Mouse (Mus musculus) embryo, embryonic 11.5 days (tissue): ENCODE measurements around the gene Cenpx.
"Not testable (repeated sequence)": the region's sequence is repeated elsewhere in the genome, so short reads cannot be mapped to it uniquely, and the experiment has no call there.

Source experiments
- DNase-seq: peaks from one replicate; pipeline ENCODE4 v3.0.0-alpha.2; 2012; ENCODE audit warnings: low read depth, low spot score

Cenpx gene

GRCm38 (mm10) chr11:120713580-120714518 lies at the start of gene Cenpx, which contains the start of gene Lrrc45:
Gene Cenpx (minus strand): TSS chr11:120713738.
Gene Lrrc45 (plus strand): TSS chr11:120713925.
- DNase-seq: peak; percentile 98

- not testable (repeated sequence) for DNase-seq
These were observed 49.1 kb upstream of the Cenpx start, which contains the start of gene Hmga1b for GRCm38 (mm10) chr11:120762672-120763041. Gene Hmga1b (plus strand): TSS chr11:120762794.

DNA sequence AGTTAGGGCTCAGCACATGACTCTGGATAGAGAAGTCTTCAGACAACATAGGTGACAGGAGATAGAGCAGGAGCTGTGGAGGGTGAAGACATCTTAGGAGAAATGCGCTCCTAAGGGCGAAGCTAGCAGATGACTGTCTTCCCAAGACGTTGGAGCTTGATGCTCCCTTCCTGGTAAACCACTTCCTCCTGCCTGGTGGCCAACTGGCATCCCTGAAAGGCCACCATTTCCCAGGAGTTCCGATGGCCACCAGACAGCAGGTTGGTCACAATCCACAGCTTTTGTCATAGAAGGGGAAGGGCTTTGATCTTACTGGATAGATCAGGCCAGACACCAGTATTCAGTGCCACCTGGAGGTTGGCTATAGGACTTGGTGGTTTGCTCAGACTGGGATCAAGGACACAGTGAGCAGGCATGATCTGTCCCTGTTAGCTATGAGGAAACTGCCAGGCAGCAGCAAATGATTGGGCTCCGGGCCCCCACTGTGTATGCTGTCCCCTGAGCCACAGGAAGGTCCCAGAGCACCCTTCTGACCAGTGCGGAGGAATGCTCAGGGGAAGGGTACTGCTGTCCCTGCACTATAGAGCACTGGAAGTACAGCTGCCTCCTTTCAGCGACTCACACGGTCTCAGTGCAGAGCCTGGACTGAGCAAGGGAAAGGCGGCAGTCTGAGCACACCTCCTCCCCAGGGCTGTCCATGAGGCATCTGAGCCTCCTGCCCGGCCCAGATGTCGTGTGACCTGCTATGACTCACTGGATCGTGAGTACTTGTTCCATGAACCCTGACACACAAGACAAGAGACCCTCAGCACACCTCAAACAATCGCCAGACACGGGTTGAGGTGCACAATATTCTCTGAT lies 48.5 kb upstream of the Cenpx start:
- no peak for DNase-seq

- no peak for DNase-seq
These were observed 46.7 kb upstream of the Cenpx start for GRCm38 (mm10) chr11:120760236-120760635.

GRCm38 (mm10) chr11:120751606-120752005 lies 38.1 kb upstream of the Cenpx start:
- no peak for DNase-seq

DNA sequence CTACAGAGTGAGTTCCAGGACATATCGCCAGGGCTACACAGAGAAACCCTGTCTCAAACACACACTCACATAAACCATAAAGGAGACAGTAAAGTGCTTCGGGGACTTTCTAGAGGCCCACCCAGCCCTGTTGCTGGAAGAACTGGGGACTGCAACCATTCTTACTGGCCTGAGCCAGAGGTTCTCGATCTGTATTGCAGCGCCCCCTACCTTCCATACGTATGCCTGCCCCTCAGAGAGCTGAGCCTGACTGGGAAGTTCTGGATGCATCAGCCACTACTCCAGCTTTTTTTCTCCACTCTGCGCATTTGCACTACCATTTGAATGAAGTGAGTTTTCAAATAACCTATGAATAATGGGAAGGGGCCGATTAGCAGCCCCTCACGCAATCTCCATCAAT lies 35.9 kb upstream of the Cenpx start:
- DNase-seq: no peak

DNA sequence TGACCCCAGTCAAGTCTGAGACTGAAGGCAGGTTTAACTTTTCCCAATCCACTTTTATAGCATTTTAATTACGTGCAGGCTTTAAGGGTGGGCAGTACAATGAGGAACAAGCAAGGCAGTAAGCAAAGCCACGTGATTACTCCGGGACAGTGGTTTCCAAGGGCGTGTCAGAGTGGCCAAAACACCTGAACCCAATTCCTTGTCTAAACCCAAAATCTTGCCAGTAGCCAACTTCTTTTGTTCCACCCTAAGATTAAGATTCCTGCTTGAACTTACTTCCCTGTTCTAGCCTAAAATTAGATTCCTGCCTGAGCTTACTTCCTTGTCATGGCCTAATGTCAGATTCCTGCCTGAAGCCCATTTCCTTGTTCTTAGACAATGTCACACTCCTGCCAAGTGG lies 34.4 kb upstream of the Cenpx start:
- no peak for DNase-seq

- no peak for DNase-seq
These were observed 30.7 kb upstream of the Cenpx start for GRCm38 (mm10) chr11:120744121-120744701.

DNA sequence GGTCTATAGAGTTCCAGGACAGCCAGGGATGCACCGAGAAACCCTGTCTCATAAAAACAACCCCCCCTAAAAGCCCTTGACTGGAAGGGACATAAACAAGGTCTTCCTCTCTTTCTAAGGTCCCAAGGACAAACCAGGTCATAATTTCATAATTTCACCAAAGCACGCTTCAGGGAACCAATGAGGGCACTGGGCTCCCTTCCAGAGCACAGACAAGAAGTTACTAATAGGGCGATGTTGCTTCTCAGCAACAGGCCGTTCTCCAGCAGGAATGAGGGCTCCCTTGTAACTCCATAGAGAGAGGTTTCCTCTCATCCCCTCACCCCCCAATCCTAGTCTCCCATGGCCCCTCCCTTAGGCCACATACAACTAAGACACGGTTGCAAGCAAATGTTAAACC lies 27.4 kb upstream of the Cenpx start:
- DNase-seq: no peak

GRCm38 (mm10) chr11:120736424-120736823 lies 22.9 kb upstream of the Cenpx start:
- DNase-seq: no peak

DNA sequence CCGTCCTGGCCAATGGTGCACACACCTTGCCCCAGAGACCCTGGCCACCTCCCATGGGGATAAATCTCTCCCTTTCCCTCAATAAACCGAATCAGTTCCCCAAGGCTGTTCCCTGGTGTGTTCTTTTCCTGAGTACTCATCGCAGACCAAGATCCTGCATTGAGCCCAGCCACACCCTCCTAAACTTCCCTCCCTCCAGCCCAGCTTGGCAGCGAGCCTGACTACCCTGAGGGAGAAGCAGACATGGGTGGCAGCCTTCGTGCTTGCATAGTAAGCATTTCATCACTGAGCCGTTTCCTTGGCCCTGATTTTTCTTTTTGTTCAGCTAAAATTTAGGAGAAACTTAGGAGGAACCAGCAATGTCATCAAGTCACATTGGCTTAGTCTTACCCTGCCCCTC lies 20.0 kb upstream of the Cenpx start:
- no peak for DNase-seq

DNA sequence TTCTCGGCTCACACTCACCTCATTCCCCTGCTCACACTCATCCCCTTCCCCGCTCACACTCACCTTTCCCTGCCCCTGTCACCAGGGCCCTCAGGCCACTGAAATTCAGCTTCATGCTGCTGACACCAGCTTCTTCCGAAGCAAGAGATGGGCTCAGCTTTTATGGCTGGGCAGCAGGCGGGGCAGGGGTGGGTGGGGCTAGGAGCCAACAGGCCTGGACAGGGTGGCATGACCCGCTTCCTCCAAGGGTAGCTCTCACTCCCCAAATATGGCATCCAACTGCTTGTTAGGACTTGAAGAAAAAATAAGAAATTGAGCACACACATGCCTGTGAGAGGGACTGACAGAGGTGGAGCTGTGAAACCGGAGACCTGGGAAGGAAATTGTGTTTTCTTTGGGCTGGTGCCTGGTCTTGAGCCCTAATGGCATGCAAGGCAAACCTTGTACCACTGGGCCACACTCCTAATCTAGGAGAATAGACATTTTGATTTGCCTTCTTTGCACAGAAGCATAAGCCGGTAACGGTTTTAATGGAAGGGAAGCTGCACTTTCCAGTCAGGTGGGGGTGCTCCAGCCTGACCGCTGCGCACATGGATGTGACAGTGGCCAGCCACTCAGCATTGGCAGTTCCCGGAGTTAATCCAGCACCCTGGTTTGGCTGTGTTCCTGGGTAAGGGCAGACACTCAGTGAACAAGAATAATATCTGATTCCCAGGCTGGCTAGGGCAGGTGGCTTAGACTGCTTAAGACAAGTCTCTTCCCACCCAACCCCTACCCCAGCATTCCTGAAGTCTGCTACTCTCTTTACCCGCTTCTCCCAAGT lies 18.5 kb upstream of the Cenpx start, which contains the start of gene Cbr2:
TSS of gene Cbr2 (minus strand) at position 257 of the 823 bp plus-strand sequence.
- no peak for DNase-seq

GRCm38 (mm10) chr11:120731395-120731794 lies 17.9 kb upstream of the Cenpx start:
- no peak for DNase-seq

DNA sequence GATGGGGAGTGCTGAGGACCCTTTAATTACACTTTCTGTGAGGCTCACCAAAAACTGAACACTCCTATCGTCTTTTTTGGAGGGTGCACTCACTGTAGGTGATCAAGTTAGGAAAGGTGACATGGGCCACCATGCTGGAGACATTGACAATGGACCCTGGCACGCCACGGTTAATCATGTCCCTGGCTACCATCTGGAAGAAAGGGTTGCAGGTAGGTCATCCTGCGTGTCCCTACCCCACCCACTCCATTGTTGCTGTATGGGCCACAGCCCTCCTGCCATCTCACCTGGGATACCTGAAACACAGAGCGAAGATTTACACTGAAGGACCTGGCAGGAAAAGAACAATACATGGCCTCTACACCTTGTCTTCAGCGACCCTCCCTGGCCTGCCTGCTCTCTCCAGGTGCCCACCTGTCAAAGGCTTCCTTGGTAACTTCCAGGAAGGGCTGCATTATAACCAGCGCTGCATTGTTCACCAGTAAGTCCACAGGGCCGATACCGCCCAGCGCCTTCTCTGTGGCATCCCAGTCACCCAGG lies 16.9 kb upstream of the Cenpx start:
- no peak for DNase-seq

- not testable (repeated sequence) for DNase-seq
These were observed 16.0 kb upstream of the Cenpx start for GRCm38 (mm10) chr11:120729432-120730050.

DNA sequence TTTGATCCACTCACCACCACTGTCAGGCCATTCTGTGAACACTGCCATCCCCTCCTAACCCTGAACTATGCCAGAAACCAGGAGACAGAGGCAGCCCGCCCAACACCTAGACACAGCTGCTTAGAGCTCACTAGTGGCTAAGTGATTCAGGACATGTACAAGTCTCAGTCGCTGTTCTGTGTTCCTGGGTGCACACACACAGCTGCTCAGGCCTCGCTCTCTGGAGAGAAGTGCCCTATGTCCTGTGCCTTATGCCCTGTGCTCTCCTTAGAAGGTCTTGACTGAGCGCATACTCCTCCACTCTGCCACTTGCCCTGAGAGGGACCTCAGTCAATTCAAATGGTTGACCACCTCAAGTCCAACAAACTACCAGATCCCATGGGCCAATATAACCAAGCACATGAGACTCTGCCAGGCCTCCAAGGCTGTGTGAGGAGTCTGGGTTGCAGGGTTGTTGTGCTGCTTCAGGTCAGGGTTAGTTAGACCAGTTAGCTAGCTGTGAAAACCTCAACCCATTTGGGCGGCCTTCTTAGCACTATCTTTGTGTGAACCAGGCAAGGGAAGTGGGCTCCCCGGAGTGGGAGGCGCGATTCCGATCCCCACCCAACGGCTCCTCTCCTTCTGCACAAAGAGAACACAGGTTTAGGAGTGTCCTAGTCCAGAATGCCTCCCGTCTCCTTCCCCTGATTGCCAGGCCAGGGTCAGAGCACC lies 15.1 kb upstream of the Cenpx start:
- DNase-seq: no peak

- no peak for DNase-seq
These were observed 14.0 kb upstream of the Cenpx start for GRCm38 (mm10) chr11:120727564-120727963.

- peak; percentile 82 for DNase-seq
These were observed 13.6 kb upstream of the Cenpx start, which contains the start of gene Dcxr for GRCm38 (mm10) chr11:120727169-120727527. Gene Dcxr (minus strand): TSS chr11:120727281.
